Mouse (Mus musculus) thymus, adult 2 months (tissue): ENCODE data around the gene Vhl. TPM values are rescaled to one million over a fixed set of nuclear protein-coding genes. Genes with fewer than 3 reads are reported as not detected.

Experiments used
- DNase-seq: peaks from one replicate; pipeline ENCODE4 v3.0.0; 2021
- H3K27ac ChIP-seq: fragments of 200-500 bp; 2 replicates; pipeline ENCODE4 v1.5.1; 2012; ENCODE audit warnings: low read length, control low read depth; ENCODE audit not compliant: control insufficient read depth, insufficient read depth
- H3K27me3 ChIP-seq: fragments of 200-500 bp; 2 replicates; pipeline ENCODE4 v1.6.1; 2012; ENCODE audit warnings: mild to moderate bottlenecking, low read length, moderate library complexity, mixed read lengths; ENCODE audit not compliant: control insufficient read depth, insufficient read depth
- H3K36me3 ChIP-seq: fragments of 200-500 bp; 2 replicates; pipeline ENCODE4 v1.6.1; 2012; ENCODE audit warnings: mild to moderate bottlenecking, low read length, moderate library complexity; ENCODE audit not compliant: control insufficient read depth, insufficient read depth
- H3K4me1 ChIP-seq: fragments of 200-500 bp; replicated peaks from 2 replicates; pipeline ENCODE4 v1.6.1; 2012; ENCODE audit warnings: low read length; ENCODE audit not compliant: control insufficient read depth, insufficient read depth
- H3K4me3 ChIP-seq: fragments of 200-500 bp; 2 replicates; pipeline ENCODE4 v1.5.1; 2012; ENCODE audit warnings: mild to moderate bottlenecking, low read length, control low read depth, moderate library complexity; ENCODE audit not compliant: control insufficient read depth, insufficient read depth
- CTCF ChIP-seq: fragments of 200-500 bp; IDR thresholded peaks from 2 replicates; pipeline ENCODE4 v1.5.1; 2012; ENCODE audit warnings: mild to moderate bottlenecking, control low read depth, low read length, moderate library complexity, borderline replicate concordance; ENCODE audit not compliant: control insufficient read depth, poor library complexity, insufficient read depth; ENCODE audit errors: extremely low read depth
- POLR2A ChIP-seq: fragments of 200-500 bp; IDR thresholded peaks from 2 replicates; pipeline ENCODE4 v1.6.1; 2012; ENCODE audit warnings: mild to moderate bottlenecking, low read length, control low read depth, moderate library complexity; ENCODE audit not compliant: control insufficient read depth, poor library complexity, insufficient read depth; ENCODE audit errors: extremely low read depth
- WGBS: fragments of 180-500 bp; shearing (Covaris S2); methylation state at CpG from one replicate; pipeline ENCODE4 v1.1.7; 2018; 5-methylcytosine and 5-hydroxymethylcytosine counted together
- polyA plus RNA-seq: library from polyadenylated mRNA; depleted of rRNA; stranded (reverse); fragments of >200 nt; gene quantifications from 2 replicates; pipeline ENCODE4 v1.2.3, GENCODE M21; 2012

The Vhl gene
- polyA plus RNA-seq, 1 experiment, result 37.9 TPM

DNA sequence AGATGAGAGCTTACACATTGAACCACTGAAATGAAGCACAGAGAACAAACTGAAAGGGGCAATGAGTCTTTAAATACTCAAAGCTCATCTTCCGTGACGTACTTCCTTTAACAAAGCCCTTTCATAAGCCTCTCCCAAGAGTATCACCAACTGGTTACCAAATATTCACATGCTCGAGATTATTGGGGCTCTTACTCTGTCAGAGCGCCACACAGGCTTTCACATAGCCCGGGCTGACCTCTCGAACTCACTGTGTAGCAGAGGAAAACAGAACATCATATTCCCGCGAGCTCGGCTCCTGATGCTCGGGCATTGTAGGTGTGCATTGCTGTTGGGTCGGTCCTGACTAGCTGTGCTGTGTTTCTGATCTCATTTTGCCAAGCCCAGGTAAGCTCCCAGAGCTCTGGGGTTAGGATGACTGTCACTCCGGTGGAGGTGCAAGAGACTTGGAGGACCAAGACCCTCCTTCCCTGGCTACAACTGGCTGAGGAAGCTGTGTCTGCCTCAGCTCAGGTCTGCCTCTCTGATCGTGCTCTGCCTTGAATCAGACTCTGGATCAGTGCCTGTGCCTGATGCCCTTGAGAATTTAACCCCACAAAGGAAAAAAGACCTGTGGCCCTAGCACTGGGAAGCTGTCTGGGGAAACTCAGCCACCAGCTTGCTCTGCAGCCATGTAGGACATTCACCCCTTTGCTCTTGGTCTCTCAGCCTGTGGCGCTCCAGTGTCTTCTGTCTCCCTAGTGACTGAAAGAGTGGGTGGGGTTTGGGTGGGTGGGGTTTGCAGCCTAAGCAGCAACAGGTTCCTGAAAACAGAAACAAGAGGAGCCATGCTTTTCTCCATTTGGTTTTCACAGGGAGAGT, 37.0 kb downstream of the Vhl start:
- peak overlapping the region; percentile 40; the same call in 1 of the 2 replicates for H3K27ac ChIP-seq
- no peak for DNase-seq
- H3K4me3 ChIP-seq, result no peak overlapping the region
- no peaks in the 10 kb centered on the region for H3K27me3 ChIP-seq
- peaks cover 24% of the 10 kb centered on the region for H3K4me1 ChIP-seq
- no peaks in the 10 kb centered on the region for H3K36me3 ChIP-seq
- WGBS, result 80% methylated on average over 14 of the region's 14 CpGs
- no peak for TF ChIP-seq POLR2A
- TF ChIP-seq CTCF, result no peak

DNA sequence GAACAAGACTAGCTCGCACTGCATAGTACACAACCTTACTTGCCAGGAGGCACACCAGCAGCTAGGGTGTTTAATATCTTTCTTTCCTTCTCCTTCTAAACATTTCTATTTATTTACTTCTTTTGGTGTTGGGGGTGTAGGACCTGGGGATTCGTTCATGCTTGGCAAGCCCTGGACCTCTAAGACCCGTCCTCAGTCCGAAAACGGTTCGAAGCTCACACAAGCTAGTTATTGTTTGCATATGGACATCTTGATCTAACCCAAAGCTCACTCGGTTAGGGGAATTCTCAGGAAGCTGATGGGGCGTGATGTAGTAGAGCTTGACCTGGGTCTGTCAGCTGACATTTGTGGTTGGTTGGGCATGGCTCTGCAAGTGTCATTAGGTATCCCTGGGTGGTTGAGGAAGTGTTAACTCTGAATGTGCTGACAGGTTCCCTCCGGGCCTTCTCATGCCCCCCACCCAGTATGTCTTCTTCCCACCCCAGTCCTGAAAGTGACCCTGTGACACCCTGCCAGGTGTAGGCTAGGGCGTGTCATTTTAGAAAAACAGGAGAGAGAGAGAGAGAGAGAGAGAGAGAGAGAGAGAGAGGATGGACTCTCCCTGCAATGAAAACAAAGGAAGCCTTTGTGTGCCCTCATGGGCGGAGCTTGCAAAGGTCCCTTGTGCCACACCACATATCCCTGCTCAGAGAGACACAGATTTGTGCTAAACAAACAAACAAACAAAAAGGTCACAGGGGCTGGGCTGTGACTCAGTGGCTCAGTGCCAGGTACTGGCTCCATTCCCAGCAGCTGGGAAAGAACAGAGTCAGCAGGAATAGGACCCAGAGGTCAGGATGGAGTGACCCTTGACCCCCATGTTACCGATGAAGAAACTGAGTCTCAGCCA, 37.8 kb downstream of the Vhl start:
- Histone ChIP-seq H3K27me3 (no peaks in the 10 kb centered on the region), H3K27ac (peak overlapping the region; percentile 43; the same call in 1 of the 2 replicates), H3K4me3 (no peak overlapping the region), H3K4me1 (peaks cover 24% of the 10 kb centered on the region), H3K36me3 (no peaks in the 10 kb centered on the region)
- WGBS, result 57% methylated on average over 12 of the region's 12 CpGs
- no peak for TF ChIP-seq CTCF
- TF ChIP-seq POLR2A, result no peak
- no peak for DNase-seq

DNA sequence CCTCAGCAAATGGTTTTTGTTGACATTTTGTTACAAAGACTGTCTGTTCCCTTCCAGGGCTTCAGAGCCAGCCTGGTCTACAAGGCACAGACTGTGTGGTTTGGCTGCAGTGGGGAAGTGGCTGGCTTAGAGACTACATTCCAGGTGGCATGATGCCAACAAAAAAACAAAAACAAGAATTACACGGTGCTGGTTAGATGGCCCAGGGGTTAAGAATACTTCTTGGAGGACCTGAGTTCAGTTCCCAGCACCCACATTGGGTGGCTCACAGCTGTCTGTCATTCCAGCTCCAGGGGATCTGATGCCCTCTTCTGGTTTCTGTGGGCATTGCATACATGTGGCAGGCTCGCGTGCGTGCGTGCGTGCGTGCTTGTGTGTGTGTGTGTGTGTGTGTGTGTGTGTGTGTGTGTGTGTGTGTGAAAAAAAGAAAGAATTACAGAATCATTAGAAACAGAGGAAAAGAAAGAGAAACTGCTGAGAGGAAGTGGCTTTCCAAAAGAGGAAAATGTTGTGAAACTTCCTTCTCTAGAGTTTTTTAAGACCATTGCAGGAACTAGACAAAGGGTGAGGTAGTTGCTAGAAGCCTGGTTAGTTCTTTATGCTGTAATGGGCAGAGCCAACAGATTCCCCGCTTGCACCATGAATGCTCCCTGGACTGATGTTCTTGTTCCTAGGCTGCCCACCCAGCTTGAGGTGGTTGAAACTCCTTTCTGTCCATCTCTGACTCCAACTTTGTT, 39.4 kb downstream of the Vhl start:
- no peak overlapping the region for H3K27ac ChIP-seq
- TF ChIP-seq CTCF, result no peak
- no peak for TF ChIP-seq POLR2A
- H3K4me1 ChIP-seq, result peaks cover 22% of the 10 kb centered on the region
- no peaks in the 10 kb centered on the region for H3K36me3 ChIP-seq
- H3K4me3 ChIP-seq, result no peak overlapping the region
- no peaks in the 10 kb centered on the region for H3K27me3 ChIP-seq
- WGBS, result 95% methylated on average over 8 of the region's 8 CpGs
- no peak for DNase-seq

DNA sequence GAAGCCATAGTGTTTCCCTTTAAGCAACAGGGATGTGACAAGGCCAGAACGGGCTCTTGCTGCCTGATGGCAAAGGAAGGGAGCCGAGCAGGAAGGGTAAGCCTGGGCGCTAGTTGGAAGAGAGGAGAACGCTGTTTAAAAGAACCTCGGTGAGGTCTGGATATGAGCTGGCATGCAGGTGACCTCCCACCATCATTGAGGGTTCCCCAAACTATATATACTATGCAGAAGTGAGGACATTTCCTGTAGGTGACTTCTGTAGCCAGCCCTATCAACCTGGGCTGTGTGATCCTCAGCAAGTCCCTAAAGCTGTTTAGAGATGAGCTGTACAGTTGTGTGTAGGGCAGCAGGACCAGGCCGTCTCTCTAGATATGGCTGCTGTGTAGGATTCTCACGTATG, 40.5 kb downstream of the Vhl start:
- no peaks in the 10 kb centered on the region for H3K36me3 ChIP-seq
- DNase-seq, result no peak
- H3K27ac ChIP-seq, result no peak overlapping the region
- no peak overlapping the region for H3K4me3 ChIP-seq
- peaks cover 26% of the 10 kb centered on the region for H3K4me1 ChIP-seq
- TF ChIP-seq POLR2A (no peak), CTCF (no peak)
- H3K27me3 ChIP-seq, result no peaks in the 10 kb centered on the region
- 84% methylated on average over 7 of the region's 7 CpGs for WGBS

DNA sequence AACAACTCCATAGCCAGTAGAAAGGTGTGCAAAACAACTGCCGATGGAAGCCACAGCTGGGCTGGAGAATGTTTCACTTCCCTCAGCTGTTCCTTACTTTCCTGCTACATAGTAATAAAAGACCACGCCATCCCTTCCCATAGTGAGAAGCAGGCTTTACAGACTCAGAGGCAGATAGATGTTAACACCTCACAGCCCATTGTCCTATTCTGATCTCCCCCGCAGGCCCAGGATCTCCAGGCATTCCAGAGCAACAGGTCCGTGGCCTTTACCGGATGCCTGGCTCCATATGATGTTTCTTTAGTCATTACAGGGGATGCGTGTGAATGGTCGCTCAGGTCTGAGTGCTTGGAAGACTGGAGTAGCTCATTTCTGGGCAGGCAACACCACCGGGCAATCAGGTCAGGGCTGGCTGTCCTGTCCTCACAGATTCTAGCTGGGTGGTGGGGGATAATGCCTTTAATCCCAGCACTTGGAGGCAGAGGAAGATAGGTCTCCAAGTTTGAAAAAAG, 43.9 kb downstream of the Vhl start:
- Histone ChIP-seq H3K27me3 (no peaks in the 10 kb centered on the region), H3K27ac (no peak overlapping the region), H3K36me3 (no peaks in the 10 kb centered on the region), H3K4me3 (no peak overlapping the region), H3K4me1 (peaks cover 22% of the 10 kb centered on the region)
- DNase-seq, result no peak
- WGBS, result 95% methylated on average over 8 of the region's 8 CpGs
- TF ChIP-seq CTCF (no peak), POLR2A (no peak)
